Mouse (Mus musculus) liver, embryonic 16.5 days (tissue): ENCODE results near the gene Gstt2. TPM values are rescaled to one million over a fixed set of nuclear protein-coding genes. Genes with fewer than 3 reads are reported as not detected.
A peak's percentile ranks its signal among the peaks of the same experiment; 100 is the strongest.

Source experiments
- ATAC-seq: fragments of 200-750 bp; cut with Nextera tagmentation; 2 replicates; pipeline ENCODE4 v1.8.0; 2017; ENCODE audit warnings: low read depth, mild to moderate bottlenecking, moderate number of reproducible peaks, moderate library complexity
- H3K27ac ChIP-seq: fragments of 300-500 bp; sonication (generic); 2 replicates; pipeline ENCODE4 v1.5.1; 2014; ENCODE audit warnings: mild to moderate bottlenecking, low read length
- H3K27me3 ChIP-seq: fragments of 300-500 bp; sonication (generic); 2 replicates; pipeline ENCODE4 v1.6.1; 2014; ENCODE audit warnings: low read depth, low read length, mixed read lengths; ENCODE audit not compliant: control insufficient read depth, insufficient read depth
- H3K36me3 ChIP-seq: fragments of 300-500 bp; sonication (generic); 2 replicates; pipeline ENCODE4 v1.6.1; 2014; ENCODE audit warnings: mild to moderate bottlenecking; ENCODE audit not compliant: control insufficient read depth, insufficient read depth
- H3K4me1 ChIP-seq: fragments of 300-500 bp; sonication (generic); 2 replicates; pipeline ENCODE4 v1.6.1; 2014; ENCODE audit warnings: low read depth, low read length, mixed read lengths; ENCODE audit not compliant: control insufficient read depth
- H3K4me2 ChIP-seq: fragments of 300-500 bp; sonication (generic); 2 replicates; pipeline ENCODE4 v1.6.1; 2014; ENCODE audit warnings: low read depth, low read length, mixed read lengths
- H3K4me3 ChIP-seq: fragments of 300-500 bp; sonication (generic); 2 replicates; pipeline ENCODE4 v1.5.1; 2014; ENCODE audit warnings: low read depth, mild to moderate bottlenecking, low read length
- H3K9ac ChIP-seq: fragments of 300-500 bp; sonication (generic); 2 replicates; pipeline ENCODE4 v1.6.1; 2014; ENCODE audit warnings: low read depth, low read length
- H3K9me3 ChIP-seq: fragments of 300-500 bp; sonication (generic); replicated peaks from 2 replicates; pipeline ENCODE4 v1.6.1; 2016; ENCODE audit warnings: low read length; ENCODE audit not compliant: control insufficient read depth
- WGBS: fragments of 180-500 bp; shearing (Covaris S2); extraction: QIAGEN DNeasy Blood & Tissue Kit; methylation state at CpG from one replicate; pipeline ENCODE4 v1.1.7; 2014; ENCODE audit not compliant: insufficient replicate concordance; 5-methylcytosine and 5-hydroxymethylcytosine counted together
- polyA plus RNA-seq: library from polyadenylated mRNA; unstranded; fragments of >200 nt; fragmentation: Nextera tagmentation; extraction: Ambion mirVana; gene quantifications from 2 replicates; pipeline ENCODE4 v1.2.1, GENCODE M21; 2015

Gstt2 gene
- polyA plus RNA-seq, 1 experiment from 2014 or later: 56.7 TPM

DNA sequence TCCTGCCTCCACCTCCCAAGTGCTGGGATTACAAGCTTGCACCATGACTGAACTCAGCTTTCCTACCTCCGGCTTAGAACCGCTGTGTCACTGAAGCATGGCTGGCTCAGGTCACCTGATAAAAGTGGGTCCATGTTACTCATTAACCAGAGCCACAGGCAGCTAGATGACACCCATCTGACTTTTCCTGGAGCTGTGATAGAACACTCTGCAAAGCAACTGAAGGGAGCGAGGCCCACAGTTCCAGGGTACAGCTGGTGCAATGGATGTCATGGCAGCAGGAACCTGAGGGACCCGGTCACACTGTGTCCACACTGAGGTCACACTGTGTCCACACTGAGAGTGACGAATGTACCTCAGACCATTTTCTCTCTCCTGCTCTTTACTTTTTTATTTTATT lies 47.4 kb downstream of the Gstt2 start:
- H3K4me3 ChIP-seq: no peak overlapping the region
- 63% methylated on average over 5 of the region's 5 CpGs for WGBS
- H3K9me3 ChIP-seq: no peaks in the 10 kb centered on the region
- no peak overlapping the region for H3K4me2 ChIP-seq
- peaks cover 2% of the 10 kb centered on the region for H3K4me1 ChIP-seq
- no peaks in the 10 kb centered on the region for H3K36me3 ChIP-seq
- no peak overlapping the region for H3K9ac ChIP-seq
- ATAC-seq: peak; percentile 95
- H3K27me3 ChIP-seq: no peaks in the 10 kb centered on the region
- peak overlapping the region; percentile 77 for H3K27ac ChIP-seq

GRCm38 (mm10) chr10:75789081-75789735 lies 48.0 kb downstream of the Gstt2 start:
- peak overlapping the region; percentile 77 for H3K27ac ChIP-seq
- no peak overlapping the region for H3K4me2 ChIP-seq
- ATAC-seq: peak; percentile 49; the same call in 1 of the 2 replicates
- no peaks in the 10 kb centered on the region for H3K9me3 ChIP-seq
- H3K4me1 ChIP-seq: no peaks in the 10 kb centered on the region; the same call in none of the 2 replicates
- H3K9ac ChIP-seq: no peak overlapping the region
- H3K4me3 ChIP-seq: no peak overlapping the region
- no peaks in the 10 kb centered on the region for H3K36me3 ChIP-seq
- WGBS: 50% methylated on average over 6 of the region's 6 CpGs
- no peaks in the 10 kb centered on the region for H3K27me3 ChIP-seq

GRCm38 (mm10) chr10:75788277-75788676 lies 48.9 kb downstream of the Gstt2 start:
- Histone ChIP-seq H3K36me3 (no peaks in the 10 kb centered on the region), H3K27me3 (no peaks in the 10 kb centered on the region), H3K9me3 (no peaks in the 10 kb centered on the region), H3K4me2 (no peak overlapping the region), H3K27ac (no peak overlapping the region), H3K4me3 (no peak overlapping the region), H3K4me1 (no peaks in the 10 kb centered on the region; the same call in none of the 2 replicates), H3K9ac (no peak overlapping the region)
- 81% methylated on average over 8 of the region's 8 CpGs for WGBS
- ATAC-seq: no peak

DNA sequence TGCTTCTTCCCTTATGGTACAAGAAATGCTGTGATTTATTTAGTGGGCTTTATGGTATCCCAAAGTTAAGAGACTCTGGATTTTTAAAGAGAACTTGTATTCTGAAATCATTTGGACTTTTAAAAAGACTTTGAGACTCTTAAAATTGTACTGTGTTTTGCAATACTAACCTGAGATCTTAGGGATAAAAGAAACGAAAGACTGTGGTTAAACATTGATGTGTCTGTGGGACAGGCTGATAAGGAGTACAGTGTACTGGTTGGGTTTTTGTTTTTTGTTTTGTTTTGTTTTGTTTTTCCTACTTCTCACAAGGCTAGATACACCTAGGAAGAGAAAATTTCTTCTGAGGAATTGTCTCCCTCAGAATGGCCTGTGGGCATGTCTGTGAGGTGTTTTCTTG lies 51.8 kb downstream of the Gstt2 start:
- Histone ChIP-seq H3K4me1 (no peaks in the 10 kb centered on the region; the same call in none of the 2 replicates), H3K4me3 (no peak overlapping the region), H3K9me3 (no peaks in the 10 kb centered on the region), H3K9ac (no peak overlapping the region), H3K4me2 (no peak overlapping the region), H3K36me3 (no peaks in the 10 kb centered on the region), H3K27me3 (peaks cover 16% of the 10 kb centered on the region), H3K27ac (no peak overlapping the region)
- WGBS: 4% methylated on average over 1 of the region's 1 CpGs
- no peak for ATAC-seq

Other genes starting within 250 kb of the Gstt2 start
- gene Ggt5, start 248.1 kb downstream of the Gstt2 start, polyA plus RNA-seq: 0.77 and 0.98 TPM in 2 replicates
- gene Susd2, start 193.4 kb downstream of the Gstt2 start, polyA plus RNA-seq: 1.8 and 2.3 TPM in 2 replicates
- gene Cabin1, start 73.1 kb downstream of the Gstt2 start, polyA plus RNA-seq: 11.6 and 13.6 TPM in 2 replicates
- 222 and 239 TPM in 2 replicates for gene Ddt, start 64.0 kb downstream of the Gstt2 start, polyA plus RNA-seq
- gene Gm20441, start 56.5 kb downstream of the Gstt2 start, polyA plus RNA-seq: 0.18 TPM in 1 of 2 replicates, not detected in the other
- gene Gstt3, start 56.0 kb downstream of the Gstt2 start, polyA plus RNA-seq: 14.1 and 16.3 TPM in 2 replicates
- gene Gstt1, start 38.8 kb downstream of the Gstt2 start, polyA plus RNA-seq: 181 and 217 TPM in 2 replicates
- gene Gstt4, start 14.9 kb downstream of the Gstt2 start, polyA plus RNA-seq: not detected in 2 replicates
- 906 and 964 TPM in 2 replicates for gene Mif, start 22.8 kb upstream of the Gstt2 start, polyA plus RNA-seq
- gene Derl3, start 56.0 kb upstream of the Gstt2 start, polyA plus RNA-seq: 0.50 and 0.85 TPM in 2 replicates
- 55.9 and 56.8 TPM in 2 replicates for gene Smarcb1, start 84.2 kb upstream of the Gstt2 start, polyA plus RNA-seq
- gene Chchd10, start 95.7 kb upstream of the Gstt2 start, polyA plus RNA-seq: 125 and 137 TPM in 2 replicates
- gene Mmp11, start 99.1 kb upstream of the Gstt2 start, polyA plus RNA-seq: 2.1 and 2.7 TPM in 2 replicates
- 24.3 and 26.4 TPM in 2 replicates for gene Gm867, start 103.2 kb upstream of the Gstt2 start, polyA plus RNA-seq
- gene Vpreb3, start 105.6 kb upstream of the Gstt2 start, polyA plus RNA-seq: 15.0 and 17.5 TPM in 2 replicates
- gene Gm5134, start 117.1 kb upstream of the Gstt2 start, polyA plus RNA-seq: 0.06 and 0.14 TPM in 2 replicates
- 11.3 TPM in 2 replicates for gene Zfp280b, start 195.2 kb upstream of the Gstt2 start, polyA plus RNA-seq